Mouse (Mus musculus) heart, embryonic 11.5 days (tissue): Measurements from ENCODE around the gene Supt20. TPM values are rescaled to one million over a fixed set of nuclear protein-coding genes. Genes with fewer than 3 reads are reported as not detected.
"Not testable (repeated sequence)": the region's sequence is repeated elsewhere in the genome, so short reads cannot be mapped to it uniquely, and the experiment has no call there.

Source experiments
- ATAC-seq: fragments of 200-750 bp; cut with Nextera tagmentation; replicated peaks from 2 replicates; pipeline ENCODE4 v1.8.0; 2017; ENCODE audit warnings: moderate library complexity; ENCODE audit not compliant: insufficient number of reproducible peaks, low FRiP score, low TSS enrichment
- H3K27ac ChIP-seq: fragments of 300-500 bp; sonication (generic); 2 replicates; pipeline ENCODE4 v1.5.1; 2014; ENCODE audit warnings: mild to moderate bottlenecking, low read depth, low read length
- H3K27me3 ChIP-seq: fragments of 300-500 bp; sonication (generic); 2 replicates; pipeline ENCODE4 v1.6.1; 2014; ENCODE audit warnings: mild to moderate bottlenecking, low read length, mixed read lengths; ENCODE audit not compliant: control insufficient read depth, insufficient read depth
- H3K36me3 ChIP-seq: fragments of 300-500 bp; sonication (generic); 2 replicates; pipeline ENCODE4 v1.6.1; 2014; ENCODE audit warnings: mild to moderate bottlenecking, low read length, moderate library complexity, mixed read lengths; ENCODE audit not compliant: control insufficient read depth, insufficient read depth
- H3K4me1 ChIP-seq: fragments of 300-500 bp; sonication (generic); 2 replicates; pipeline ENCODE4 v1.6.1; 2014; ENCODE audit warnings: low read length; ENCODE audit not compliant: control insufficient read depth, insufficient read depth
- H3K4me2 ChIP-seq: fragments of 300-500 bp; sonication (generic); 2 replicates; pipeline ENCODE4 v1.6.1; 2014; ENCODE audit warnings: mild to moderate bottlenecking, moderate library complexity
- H3K4me3 ChIP-seq: fragments of 300-500 bp; sonication (generic); 2 replicates; pipeline ENCODE4 v1.5.1; 2014; ENCODE audit warnings: low read depth, low read length
- H3K9ac ChIP-seq: fragments of 300-500 bp; sonication (generic); 2 replicates; pipeline ENCODE4 v1.6.1; 2014; ENCODE audit warnings: mild to moderate bottlenecking, low read depth, low read length, moderate library complexity
- H3K9me3 ChIP-seq: fragments of 300-500 bp; sonication (generic); replicated peaks from 2 replicates; pipeline ENCODE4 v1.6.1; 2016; ENCODE audit warnings: low read length; ENCODE audit not compliant: control insufficient read depth
- WGBS: fragments of 180-500 bp; shearing (Covaris S2); extraction: QIAGEN DNeasy Blood & Tissue Kit; methylation state at CpG from one replicate; pipeline ENCODE4 v1.1.7; 2014; ENCODE audit not compliant: insufficient replicate concordance; 5-methylcytosine and 5-hydroxymethylcytosine counted together
- polyA plus RNA-seq: library from polyadenylated mRNA; unstranded; fragments of >200 nt; fragmentation: Nextera tagmentation; extraction: Ambion mirVana; gene quantifications from 2 replicates; pipeline ENCODE4 v1.2.1, GENCODE M21; 2014

The Supt20 gene
- polyA plus RNA-seq, 1 experiment from 2014 or later = 77.6 TPM

GRCm38 (mm10) chr3:54755145-54756041 is 62.8 kb downstream of the Supt20 start, which contains the start of gene Smad9:
Gene Smad9 (plus strand): TSS chr3:54755582.
- Histone ChIP-seq H3K4me2 (peak within 1 kb of the TSS; percentile 96), H3K4me3 (peak within 1 kb of the TSS; percentile 69), H3K27ac (peak within 1 kb of the TSS; percentile 84), H3K9me3 (no peaks in the 10 kb centered on the region), H3K36me3 (peaks cover 7% of the 10 kb centered on the region), H3K27me3 (no peaks in the 10 kb centered on the region), H3K9ac (peak within 1 kb of the TSS; percentile 75), H3K4me1 (0 out of 2 replicates have a peak, but pooled peaks cover 3% of the 10 kb centered on the region)
- peak; percentile 74 for ATAC-seq
- WGBS = under 1% methylated on average over 61 of the region's 66 CpGs

- H3K9ac ChIP-seq = peak overlapping the region; percentile 75
- peak overlapping the region; percentile 96 for H3K4me2 ChIP-seq
- H3K4me1 ChIP-seq = 0 out of 2 replicates have a peak, but pooled peaks cover 3% of the 10 kb centered on the region
- no peaks in the 10 kb centered on the region for H3K9me3 ChIP-seq
- H3K27me3 ChIP-seq = no peaks in the 10 kb centered on the region
- peak overlapping the region; percentile 84 for H3K27ac ChIP-seq
- peaks cover 5% of the 10 kb centered on the region; the same call in 1 of the 2 replicates for H3K36me3 ChIP-seq
- ATAC-seq = peak; percentile 54; the same call in 1 of the 2 replicates
- peak overlapping the region; percentile 69 for H3K4me3 ChIP-seq
- 2% methylated on average over 11 of the region's 11 CpGs for WGBS
These were observed 63.5 kb downstream of the Supt20 start for GRCm38 (mm10) chr3:54756058-54756457.

- 80% methylated on average over 8 of the region's 8 CpGs for WGBS
- no peak for ATAC-seq
- Histone ChIP-seq H3K4me1 (peaks cover 5% of the 10 kb centered on the region; the same call in 1 of the 2 replicates), H3K27ac (no peak overlapping the region), H3K27me3 (no peaks in the 10 kb centered on the region), H3K9me3 (no peaks in the 10 kb centered on the region), H3K4me2 (no peak overlapping the region), H3K4me3 (no peak overlapping the region), H3K36me3 (no peaks in the 10 kb centered on the region), H3K9ac (no peak overlapping the region)
These were observed 64.8 kb downstream of the Supt20 start for GRCm38 (mm10) chr3:54757446-54757845.

GRCm38 (mm10) chr3:54759211-54759610 is 66.6 kb downstream of the Supt20 start:
- Histone ChIP-seq H3K4me1 (peaks cover 5% of the 10 kb centered on the region; the same call in 1 of the 2 replicates), H3K9me3 (no peaks in the 10 kb centered on the region), H3K9ac (no peak overlapping the region), H3K27ac (no peak overlapping the region), H3K27me3 (no peaks in the 10 kb centered on the region), H3K4me3 (no peak overlapping the region), H3K36me3 (no peaks in the 10 kb centered on the region), H3K4me2 (no peak overlapping the region)
- ATAC-seq = no peak
- WGBS = 77% methylated on average over 9 of the region's 9 CpGs

- Histone ChIP-seq H3K4me2 (no peak overlapping the region), H3K9me3 (no peaks in the 10 kb centered on the region), H3K9ac (no peak overlapping the region), H3K4me3 (no peak overlapping the region), H3K36me3 (no peaks in the 10 kb centered on the region), H3K27me3 (no peaks in the 10 kb centered on the region), H3K4me1 (peaks cover 5% of the 10 kb centered on the region; the same call in 1 of the 2 replicates), H3K27ac (no peak overlapping the region)
- 66% methylated on average over 15 of the region's 15 CpGs for WGBS
- ATAC-seq = no peak
These were observed 67.9 kb downstream of the Supt20 start for GRCm38 (mm10) chr3:54760321-54761115.

- no peaks in the 10 kb centered on the region for H3K36me3 ChIP-seq
- no peak for ATAC-seq
- no peak overlapping the region for H3K27ac ChIP-seq
- no peaks in the 10 kb centered on the region for H3K9me3 ChIP-seq
- H3K4me3 ChIP-seq = no peak overlapping the region
- peaks cover 5% of the 10 kb centered on the region; the same call in 1 of the 2 replicates for H3K4me1 ChIP-seq
- no peak overlapping the region for H3K9ac ChIP-seq
- no peaks in the 10 kb centered on the region for H3K27me3 ChIP-seq
- 86% methylated on average over 1 of the region's 1 CpGs for WGBS
- H3K4me2 ChIP-seq = no peak overlapping the region
These were observed 68.7 kb downstream of the Supt20 start for GRCm38 (mm10) chr3:54761258-54761657.

GRCm38 (mm10) chr3:54764418-54764817 is 71.8 kb downstream of the Supt20 start:
- peaks cover 2% of the 10 kb centered on the region; the same call in 1 of the 2 replicates for H3K4me1 ChIP-seq
- no peak for ATAC-seq
- 50% methylated on average over 18 of the region's 18 CpGs for WGBS
- H3K27me3 ChIP-seq = no peaks in the 10 kb centered on the region
- H3K4me3 ChIP-seq = peak overlapping the region; percentile 21; the same call in 1 of the 2 replicates
- H3K36me3 ChIP-seq = no peaks in the 10 kb centered on the region
- peak overlapping the region; percentile 34; the same call in 1 of the 2 replicates for H3K9ac ChIP-seq
- no peaks in the 10 kb centered on the region for H3K9me3 ChIP-seq
- H3K4me2 ChIP-seq = peak overlapping the region; percentile 50
- H3K27ac ChIP-seq = no peak overlapping the region

GRCm38 (mm10) chr3:54765521-54765920 is 72.9 kb downstream of the Supt20 start:
- WGBS = 80% methylated on average over 6 of the region's 6 CpGs

More at GRCm38 (mm10) chr3:54765521-54765920, 72.9 kb downstream of the Supt20 start:
- H3K4me2 ChIP-seq, H3K27ac ChIP-seq, H3K9me3 ChIP-seq, H3K36me3 ChIP-seq, H3K4me3 ChIP-seq, ATAC-seq, H3K27me3 ChIP-seq, H3K9ac ChIP-seq, H3K4me1 ChIP-seq: not testable (repeated sequence)
